Mouse (Mus musculus): Measurements from ENCODE around the gene Plcl2.

DNA sequence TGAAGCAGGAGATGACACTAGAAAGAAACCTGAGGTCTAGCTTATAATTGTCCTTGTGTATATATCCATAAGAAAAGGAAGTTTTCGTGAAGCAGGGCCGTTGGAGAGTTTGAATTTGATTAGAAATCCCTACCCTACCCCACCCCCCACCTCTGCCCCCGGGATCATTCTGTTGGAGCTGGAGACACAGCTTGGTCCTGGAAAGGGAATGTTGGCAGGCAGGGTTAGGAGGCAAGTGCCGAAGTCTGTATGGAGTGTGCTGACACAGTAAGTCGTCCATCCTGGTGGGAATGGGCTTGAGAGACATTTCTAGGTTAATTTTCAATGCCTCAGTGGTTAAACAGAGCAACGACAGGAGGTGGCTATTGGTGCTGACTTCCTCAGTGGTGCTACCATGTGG, 8.4 kb upstream of the Plcl2 start:
- TF ChIP-seq CTCF (IDR thresholded peaks at IDR 0.05; ENCODE audit: low read depth, low read length) (no peak), POLR2A (IDR thresholded peaks at IDR 0.05; ENCODE audit: insufficient read depth, low read length) (no peak)
